Mouse (Mus musculus) thymus, adult 2 months (tissue): ENCODE measurements around the gene Lefty1.

Source experiments
- CTCF ChIP-seq: fragments of 200-500 bp; IDR thresholded peaks from 2 replicates; pipeline ENCODE4 v1.5.1; 2012; ENCODE audit warnings: mild to moderate bottlenecking, control low read depth, low read length, moderate library complexity, borderline replicate concordance; ENCODE audit not compliant: control insufficient read depth, poor library complexity, insufficient read depth; ENCODE audit errors: extremely low read depth
- POLR2A ChIP-seq: fragments of 200-500 bp; IDR thresholded peaks from 2 replicates; pipeline ENCODE4 v1.6.1; 2012; ENCODE audit warnings: mild to moderate bottlenecking, low read length, control low read depth, moderate library complexity; ENCODE audit not compliant: control insufficient read depth, poor library complexity, insufficient read depth; ENCODE audit errors: extremely low read depth

- no peak for TF ChIP-seq POLR2A
- TF ChIP-seq CTCF, result peak; percentile 26; the same call in 1 of the 2 replicates
These were observed 15.1 kb upstream of the Lefty1 start for GRCm38 (mm10) chr1:180919686-180920085.
